Mouse (Mus musculus) small intestine, adult 2 months (tissue): Measurements from ENCODE around the gene Adra2b. TPM values are rescaled to one million over a fixed set of nuclear protein-coding genes. Genes with fewer than 3 reads are reported as not detected.

ENCODE experiments used
- H3K27ac ChIP-seq: fragments of 200-500 bp; 2 replicates; pipeline ENCODE4 v1.5.1; 2012; ENCODE audit warnings: low read depth, low read length, control low read depth, inconsistent platforms; ENCODE audit not compliant: insufficient read depth
- H3K27me3 ChIP-seq: fragments of 200-500 bp; 2 replicates; pipeline ENCODE4 v1.6.1; 2012; ENCODE audit warnings: mild to moderate bottlenecking, moderate library complexity, low read length, inconsistent platforms; ENCODE audit not compliant: control insufficient read depth, insufficient read depth
- H3K36me3 ChIP-seq: fragments of 200-500 bp; 2 replicates; pipeline ENCODE4 v1.6.1; 2012; ENCODE audit warnings: mild to moderate bottlenecking, low read length, control low read depth, inconsistent platforms; ENCODE audit not compliant: control insufficient read depth, insufficient read depth
- H3K4me1 ChIP-seq: fragments of 200-500 bp; 2 replicates; pipeline ENCODE4 v1.6.1; 2012; ENCODE audit warnings: low read length, inconsistent platforms, mixed read lengths; ENCODE audit not compliant: control insufficient read depth, insufficient read depth, insufficient read length
- H3K4me3 ChIP-seq: fragments of 200-500 bp; 2 replicates; pipeline ENCODE4 v1.5.1; 2012; ENCODE audit warnings: low read depth, mild to moderate bottlenecking, control low read depth, inconsistent platforms, low read length, moderate library complexity
- CTCF ChIP-seq: fragments of 200-500 bp; IDR thresholded peaks from 2 replicates; pipeline ENCODE4 v1.5.1; 2012; ENCODE audit warnings: low read depth, mild to moderate bottlenecking, control low read depth, inconsistent platforms, low read length, moderate library complexity, mixed read lengths; ENCODE audit not compliant: insufficient replicate concordance, insufficient read length; ENCODE audit errors: extremely low read depth
- POLR2A ChIP-seq: fragments of 200-500 bp; IDR thresholded peaks from 2 replicates; pipeline ENCODE4 v1.6.1; 2012; ENCODE audit warnings: low read depth, mild to moderate bottlenecking, control low read depth, inconsistent platforms, low read length, moderate library complexity
- WGBS: fragments of 180-500 bp; shearing (Covaris S2); methylation state at CpG from one replicate; pipeline ENCODE4 v1.1.7; 2018; 5-methylcytosine and 5-hydroxymethylcytosine counted together
- polyA plus RNA-seq: library from polyadenylated mRNA; depleted of rRNA; stranded (reverse); fragments of >200 nt; gene quantifications from 2 replicates; pipeline ENCODE4 v1.2.3, GENCODE M21; 2012

The Adra2b gene
- polyA plus RNA-seq, 1 experiment = 0.48 TPM

GRCm38 (mm10) chr2:127363696-127364095, 688 bp downstream of the Adra2b start:
- Histone ChIP-seq H3K36me3 (no peaks in the 10 kb centered on the region), H3K4me1 (peaks cover 9% of the 10 kb centered on the region), H3K27me3 (peaks cover 23% of the 10 kb centered on the region), H3K27ac (no peak overlapping the region), H3K4me3 (peak overlapping the region; percentile 56)
- 5% methylated on average over 20 of the region's 20 CpGs for WGBS
- TF ChIP-seq CTCF (no peak), POLR2A (no peak)

- H3K36me3 ChIP-seq = no peaks in the 10 kb centered on the region
- no peak overlapping the region for H3K27ac ChIP-seq
- H3K27me3 ChIP-seq = peaks cover 23% of the 10 kb centered on the region
- H3K4me1 ChIP-seq = peaks cover 9% of the 10 kb centered on the region
- WGBS = 10% methylated on average over 8 of the region's 8 CpGs
- no peak for TF ChIP-seq POLR2A
- no peak for TF ChIP-seq CTCF
- no peak overlapping the region for H3K4me3 ChIP-seq
These were observed 1.4 kb downstream of the Adra2b start for GRCm38 (mm10) chr2:127364452-127364851.

GRCm38 (mm10) chr2:127367126-127367820, 4.3 kb downstream of the Adra2b start:
- Histone ChIP-seq H3K27ac (no peak overlapping the region), H3K27me3 (peaks cover 23% of the 10 kb centered on the region), H3K4me1 (peaks cover 9% of the 10 kb centered on the region), H3K36me3 (no peaks in the 10 kb centered on the region), H3K4me3 (no peak overlapping the region)
- WGBS = 40% methylated on average over 10 of the region's 10 CpGs
- no peak for TF ChIP-seq CTCF
- no peak for TF ChIP-seq POLR2A

GRCm38 (mm10) chr2:127369703-127370376, 6.8 kb downstream of the Adra2b start:
- WGBS = 56% methylated on average over 5 of the region's 5 CpGs

GRCm38 (mm10) chr2:127370561-127371483, 7.8 kb downstream of the Adra2b start:
- no peaks in the 10 kb centered on the region for H3K27me3 ChIP-seq
- TF ChIP-seq CTCF = no peak
- no peak for TF ChIP-seq POLR2A
- 49% methylated on average over 9 of the region's 9 CpGs for WGBS
- H3K4me1 ChIP-seq = no peaks in the 10 kb centered on the region; the same call in 1 of the 2 replicates
- no peak overlapping the region for H3K27ac ChIP-seq
- H3K4me3 ChIP-seq = no peak overlapping the region
- H3K36me3 ChIP-seq = no peaks in the 10 kb centered on the region

More at GRCm38 (mm10) chr2:127369703-127370376, 6.8 kb downstream of the Adra2b start:
- TF ChIP-seq CTCF (no peak), POLR2A (no peak)
- Histone ChIP-seq H3K4me3 (no peak overlapping the region), H3K36me3 (no peaks in the 10 kb centered on the region), H3K27me3 (peaks cover 3% of the 10 kb centered on the region), H3K4me1 (no peaks in the 10 kb centered on the region; the same call in 1 of the 2 replicates), H3K27ac (no peak overlapping the region)

GRCm38 (mm10) chr2:127371484-127371861, 8.5 kb downstream of the Adra2b start:
- Histone ChIP-seq H3K4me1 (no peaks in the 10 kb centered on the region; the same call in 1 of the 2 replicates), H3K4me3 (no peak overlapping the region), H3K36me3 (no peaks in the 10 kb centered on the region), H3K27me3 (no peaks in the 10 kb centered on the region), H3K27ac (no peak overlapping the region)
- TF ChIP-seq POLR2A (no peak), CTCF (no peak)
- 81% methylated on average over 1 of the region's 1 CpGs for WGBS

GRCm38 (mm10) chr2:127372082-127372481, 9.1 kb downstream of the Adra2b start:
- Histone ChIP-seq H3K4me1 (no peaks in the 10 kb centered on the region; the same call in 1 of the 2 replicates), H3K4me3 (no peak overlapping the region), H3K27ac (no peak overlapping the region), H3K36me3 (no peaks in the 10 kb centered on the region), H3K27me3 (no peaks in the 10 kb centered on the region)
- WGBS = 86% methylated on average over 2 of the region's 2 CpGs
- no peak for TF ChIP-seq CTCF
- no peak for TF ChIP-seq POLR2A
